Mouse (Mus musculus) liver, embryonic 11.5 days (tissue): Measurements from ENCODE around the gene Ctso. TPM values are rescaled to one million over a fixed set of nuclear protein-coding genes. Genes with fewer than 3 reads are reported as not detected.

Source experiments
- ATAC-seq: fragments of 200-750 bp; cut with Nextera tagmentation; replicated peaks from 2 replicates; pipeline ENCODE4 v1.8.0; 2017; ENCODE audit warnings: moderate number of reproducible peaks, mild to moderate bottlenecking, moderate TSS enrichment, moderate library complexity; ENCODE audit not compliant: low FRiP score
- DNase-seq: peaks from one replicate; pipeline ENCODE4 v3.0.0-alpha.2; 2017; ENCODE audit warnings: low spot score
- H3K27ac ChIP-seq: fragments of 300-500 bp; sonication (generic); 2 replicates; pipeline ENCODE4 v1.5.1; 2014; ENCODE audit warnings: mild to moderate bottlenecking, low read depth, low read length, control low read depth
- H3K27me3 ChIP-seq: fragments of 300-500 bp; sonication (generic); replicated peaks from 2 replicates; pipeline ENCODE4 v1.6.1; 2014; ENCODE audit warnings: low read length, mixed read lengths; ENCODE audit not compliant: control insufficient read depth, insufficient read depth
- H3K36me3 ChIP-seq: fragments of 300-500 bp; sonication (generic); 2 replicates; pipeline ENCODE4 v1.6.1; 2014; ENCODE audit warnings: mild to moderate bottlenecking, low read length, moderate library complexity, mixed read lengths; ENCODE audit not compliant: control insufficient read depth, insufficient read depth
- H3K4me1 ChIP-seq: fragments of 300-500 bp; sonication (generic); replicated peaks from 2 replicates; pipeline ENCODE4 v1.6.1; 2014; ENCODE audit warnings: low read length, mixed read lengths; ENCODE audit not compliant: control insufficient read depth, insufficient read depth
- H3K4me2 ChIP-seq: fragments of 300-500 bp; sonication (generic); 2 replicates; pipeline ENCODE4 v1.6.1; 2014; ENCODE audit warnings: mild to moderate bottlenecking, control low read depth, moderate library complexity
- H3K4me3 ChIP-seq: fragments of 300-500 bp; sonication (generic); 2 replicates; pipeline ENCODE4 v1.5.1; 2014; ENCODE audit warnings: low read depth, low read length, control low read depth
- H3K9ac ChIP-seq: fragments of 300-500 bp; sonication (generic); 2 replicates; pipeline ENCODE4 v1.6.1; 2014; ENCODE audit warnings: low read depth, low read length, control low read depth
- H3K9me3 ChIP-seq: fragments of 300-500 bp; sonication (generic); 2 replicates; pipeline ENCODE4 v1.6.1; 2016; ENCODE audit warnings: low read length, inconsistent platforms, mixed read lengths; ENCODE audit not compliant: control insufficient read depth
- WGBS: fragments of 180-500 bp; shearing (Covaris S2); extraction: QIAGEN DNeasy Blood & Tissue Kit; methylation state at CpG from one replicate; pipeline ENCODE4 v1.1.7; 2014; 5-methylcytosine and 5-hydroxymethylcytosine counted together
- polyA plus RNA-seq: library from polyadenylated mRNA; unstranded; fragments of >200 nt; fragmentation: Nextera tagmentation; extraction: Ambion mirVana; gene quantifications from 2 replicates; pipeline ENCODE4 v1.2.1, GENCODE M21; 2014

The Ctso gene
- polyA plus RNA-seq, 1 experiment from 2014 or later, result 6.5 TPM

DNA sequence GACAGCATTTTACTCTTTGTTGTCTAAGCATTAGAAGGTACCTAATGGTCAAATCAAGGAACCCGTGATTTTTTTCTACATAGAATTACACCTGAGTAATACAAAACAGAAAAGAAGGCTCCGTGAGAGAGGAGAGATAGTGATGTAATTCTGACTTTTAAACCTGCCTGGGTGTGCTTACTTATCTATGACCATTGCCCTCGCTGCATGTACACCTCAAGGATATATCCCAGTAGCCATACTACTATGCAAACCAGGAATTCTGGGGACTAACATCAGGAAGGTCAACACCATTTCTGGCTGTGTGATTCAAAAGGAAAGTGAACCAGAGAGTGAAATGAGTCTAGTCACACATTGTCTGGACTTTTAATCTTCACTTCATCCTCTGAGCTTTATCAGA lies 9.9 kb downstream of the Ctso start:
- no peaks in the 10 kb centered on the region for H3K36me3 ChIP-seq
- no peak overlapping the region for H3K27ac ChIP-seq
- ATAC-seq (no peak), DNase-seq (no peak)
- no peaks in the 10 kb centered on the region for H3K9me3 ChIP-seq
- 85% methylated on average over 3 of the region's 3 CpGs for WGBS
- no peaks in the 10 kb centered on the region for H3K4me1 ChIP-seq
- no peak overlapping the region for H3K4me3 ChIP-seq
- no peaks in the 10 kb centered on the region for H3K27me3 ChIP-seq
- H3K9ac ChIP-seq, result no peak overlapping the region
- no peak overlapping the region for H3K4me2 ChIP-seq

DNA sequence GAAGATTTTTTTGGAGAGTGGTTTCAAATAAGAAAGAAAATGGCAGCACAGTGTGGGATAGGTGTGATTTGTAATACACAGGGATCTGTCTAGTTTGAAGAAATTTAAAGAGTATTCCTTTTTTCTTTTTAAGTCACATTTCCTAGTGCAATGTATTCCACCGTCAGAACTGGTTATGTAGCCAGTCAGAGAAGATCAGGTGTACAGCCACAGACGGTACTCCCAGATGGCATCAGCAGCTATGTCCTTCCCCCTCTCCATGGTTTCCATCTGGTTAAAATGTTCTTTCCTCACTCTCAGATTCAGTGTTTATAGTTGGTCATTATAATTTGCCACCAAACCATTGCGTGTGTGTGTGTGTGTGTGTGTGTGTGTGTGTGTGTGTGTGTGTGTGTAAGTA lies 10.7 kb downstream of the Ctso start:
- ATAC-seq (no peak), DNase-seq (no peak)
- Histone ChIP-seq H3K36me3 (no peaks in the 10 kb centered on the region), H3K9me3 (no peaks in the 10 kb centered on the region), H3K4me3 (no peak overlapping the region), H3K27me3 (no peaks in the 10 kb centered on the region), H3K9ac (no peak overlapping the region), H3K27ac (no peak overlapping the region), H3K4me2 (no peak overlapping the region), H3K4me1 (no peaks in the 10 kb centered on the region)
- 78% methylated on average over 3 of the region's 3 CpGs for WGBS

DNA sequence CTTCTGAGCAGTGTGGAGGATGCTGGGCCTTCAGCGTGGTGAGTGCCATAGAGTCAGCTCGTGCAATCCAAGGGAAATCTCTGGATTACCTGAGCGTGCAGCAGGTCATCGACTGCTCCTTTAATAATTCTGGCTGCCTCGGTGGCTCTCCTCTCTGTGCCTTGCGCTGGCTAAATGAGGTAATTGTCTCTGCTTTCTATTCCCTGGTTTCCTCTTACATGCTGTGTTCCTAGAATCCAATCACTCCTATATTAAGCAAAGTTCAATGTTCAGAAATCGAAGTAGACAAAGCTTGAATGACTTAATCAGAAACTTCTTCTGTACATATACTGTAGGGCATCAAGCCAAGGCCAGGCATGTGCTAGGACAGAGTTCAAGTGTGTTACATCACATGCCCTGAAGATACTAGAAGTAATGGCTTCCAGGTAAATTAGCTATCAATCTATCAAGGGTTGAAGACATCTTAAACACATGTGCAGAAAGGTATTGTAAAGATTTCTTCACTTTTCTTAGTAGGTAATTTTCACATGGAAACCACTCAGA lies 12.5 kb downstream of the Ctso start:
- Histone ChIP-seq H3K27me3 (no peaks in the 10 kb centered on the region), H3K4me2 (no peak overlapping the region), H3K36me3 (no peaks in the 10 kb centered on the region), H3K4me3 (no peak overlapping the region), H3K27ac (no peak overlapping the region), H3K9ac (no peak overlapping the region), H3K9me3 (no peaks in the 10 kb centered on the region), H3K4me1 (no peaks in the 10 kb centered on the region)
- ATAC-seq, result no peak
- DNase-seq, result no peak
- WGBS, result 89% methylated on average over 7 of the region's 7 CpGs

DNA sequence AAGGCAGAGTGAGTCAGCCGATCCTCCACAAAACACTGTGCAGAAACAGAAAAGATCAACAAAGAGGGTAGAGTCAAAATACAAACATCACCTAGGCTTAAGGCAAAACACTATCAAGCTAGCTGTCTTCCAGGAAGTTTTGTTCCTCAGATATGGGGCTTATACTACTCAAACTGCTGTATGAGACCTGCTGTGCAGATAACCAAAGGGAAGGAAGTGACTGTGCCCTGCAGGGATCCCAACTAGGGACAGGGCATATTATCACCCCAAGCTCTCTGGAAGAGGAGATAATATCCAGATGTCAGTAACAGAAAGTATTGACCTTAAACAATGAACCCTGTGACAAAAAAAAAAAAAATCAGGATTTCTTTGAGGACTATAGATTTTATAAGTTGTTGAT lies 16.6 kb downstream of the Ctso start:
- Histone ChIP-seq H3K4me3 (no peak overlapping the region), H3K36me3 (no peaks in the 10 kb centered on the region), H3K4me1 (no peaks in the 10 kb centered on the region), H3K4me2 (no peak overlapping the region), H3K9me3 (no peaks in the 10 kb centered on the region), H3K27ac (no peak overlapping the region), H3K27me3 (no peaks in the 10 kb centered on the region), H3K9ac (no peak overlapping the region)
- WGBS, result 21% methylated on average over 1 of the region's 1 CpGs
- peak; percentile 62 for ATAC-seq
- DNase-seq, result no peak

DNA sequence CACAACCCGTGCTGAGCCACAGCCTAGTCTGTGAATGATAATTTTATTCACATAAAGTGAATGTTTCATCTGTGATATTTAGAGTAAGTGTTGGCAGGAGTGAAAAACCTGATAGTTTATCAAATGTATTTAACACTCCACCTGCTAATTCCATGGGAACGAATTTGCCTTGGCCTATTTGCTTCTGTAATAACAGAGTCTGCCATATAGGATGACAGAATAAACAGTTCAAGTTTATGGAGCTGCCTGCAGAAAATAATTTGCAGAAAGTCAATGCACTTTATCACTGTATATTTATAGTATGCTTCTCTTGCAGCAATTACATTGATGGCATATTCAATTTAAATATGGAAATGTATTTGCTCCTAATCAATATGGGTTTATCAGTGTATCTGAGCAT lies 19.4 kb downstream of the Ctso start:
- H3K4me3 ChIP-seq, result no peak overlapping the region
- DNase-seq (no peak), ATAC-seq (no peak)
- no peak overlapping the region for H3K27ac ChIP-seq
- H3K27me3 ChIP-seq, result no peaks in the 10 kb centered on the region
- H3K4me2 ChIP-seq, result no peak overlapping the region
- no peak overlapping the region for H3K9ac ChIP-seq
- H3K4me1 ChIP-seq, result no peaks in the 10 kb centered on the region
- no peaks in the 10 kb centered on the region for H3K9me3 ChIP-seq
- H3K36me3 ChIP-seq, result no peaks in the 10 kb centered on the region
- WGBS, result 66% methylated on average over 2 of the region's 2 CpGs

DNA sequence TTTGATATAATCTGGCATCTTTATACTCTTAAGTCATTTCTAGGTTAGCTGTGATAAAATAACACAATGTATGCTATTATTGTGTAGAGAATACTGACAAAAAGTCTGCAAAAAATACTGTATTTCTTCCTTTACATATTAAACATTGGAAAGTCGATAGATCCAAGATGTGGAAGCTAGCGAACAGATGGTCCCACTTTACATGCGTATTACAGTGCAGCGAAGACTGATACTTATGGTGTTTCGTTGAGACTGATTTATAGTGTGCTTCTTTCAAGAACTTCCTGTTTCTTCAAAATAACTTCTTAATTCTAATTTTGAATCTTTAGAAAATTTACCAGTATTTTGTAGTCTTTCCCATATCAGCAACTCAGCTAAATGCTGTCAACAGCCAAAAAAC lies 25.1 kb downstream of the Ctso start:
- no peak overlapping the region for H3K9ac ChIP-seq
- no peak for DNase-seq
- no peaks in the 10 kb centered on the region for H3K27me3 ChIP-seq
- no peak overlapping the region for H3K4me2 ChIP-seq
- no peak overlapping the region for H3K4me3 ChIP-seq
- H3K4me1 ChIP-seq, result no peaks in the 10 kb centered on the region
- H3K9me3 ChIP-seq, result no peaks in the 10 kb centered on the region
- H3K27ac ChIP-seq, result no peak overlapping the region
- no peak for ATAC-seq
- no peaks in the 10 kb centered on the region for H3K36me3 ChIP-seq
- WGBS, result 84% methylated on average over 5 of the region's 5 CpGs

DNA sequence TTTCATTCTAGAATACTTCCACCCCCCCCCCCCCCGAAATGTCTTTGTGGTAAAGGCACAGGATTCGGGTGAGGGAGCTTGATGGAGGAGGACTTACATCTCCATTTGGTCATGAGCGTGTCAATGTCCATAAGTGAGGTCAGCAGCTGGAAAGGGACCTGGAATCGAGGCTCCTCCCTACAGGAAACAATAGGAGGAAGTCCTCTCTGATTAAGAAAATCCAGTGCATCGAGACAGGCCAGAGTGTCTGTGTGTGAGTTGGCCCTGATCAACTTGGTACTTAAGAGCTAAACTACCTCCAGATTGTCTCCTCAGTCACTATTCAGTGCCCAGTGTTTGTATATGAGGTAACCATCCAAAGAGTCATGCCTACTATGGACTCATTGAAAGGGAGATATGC lies 28.9 kb downstream of the Ctso start:
- ATAC-seq (no peak), DNase-seq (no peak)
- H3K27me3 ChIP-seq, result no peaks in the 10 kb centered on the region
- no peak overlapping the region for H3K27ac ChIP-seq
- no peak overlapping the region for H3K9ac ChIP-seq
- H3K36me3 ChIP-seq, result no peaks in the 10 kb centered on the region
- H3K4me1 ChIP-seq, result no peaks in the 10 kb centered on the region
- H3K4me3 ChIP-seq, result no peak overlapping the region
- H3K9me3 ChIP-seq, result no peaks in the 10 kb centered on the region
- H3K4me2 ChIP-seq, result no peak overlapping the region
- WGBS, result 64% methylated on average over 5 of the region's 5 CpGs

DNA sequence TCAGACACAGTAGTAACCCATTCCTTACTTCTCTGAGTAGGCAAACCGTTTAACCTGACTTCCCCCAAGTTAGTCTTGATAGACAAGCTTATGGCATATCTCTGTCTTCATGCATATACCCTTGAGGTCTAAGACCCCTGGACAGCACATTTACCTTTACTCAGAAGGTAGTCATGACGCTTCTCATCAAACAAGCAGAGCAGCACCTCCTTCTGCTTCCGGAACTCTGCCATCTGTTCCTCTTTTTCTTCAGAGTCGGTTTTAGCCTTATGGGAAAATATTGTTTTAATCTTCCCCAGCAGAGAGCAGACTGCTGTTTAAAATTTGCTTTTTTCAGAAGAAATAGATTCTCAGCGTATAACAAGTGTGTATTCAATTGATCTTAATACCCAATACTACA lies 31.4 kb downstream of the Ctso start:
- Histone ChIP-seq H3K4me3 (no peak overlapping the region), H3K4me1 (no peaks in the 10 kb centered on the region), H3K36me3 (no peaks in the 10 kb centered on the region), H3K9ac (no peak overlapping the region), H3K27ac (no peak overlapping the region), H3K9me3 (no peaks in the 10 kb centered on the region), H3K27me3 (no peaks in the 10 kb centered on the region), H3K4me2 (no peak overlapping the region)
- no peak for DNase-seq
- no peak for ATAC-seq
- 61% methylated on average over 5 of the region's 5 CpGs for WGBS

DNA sequence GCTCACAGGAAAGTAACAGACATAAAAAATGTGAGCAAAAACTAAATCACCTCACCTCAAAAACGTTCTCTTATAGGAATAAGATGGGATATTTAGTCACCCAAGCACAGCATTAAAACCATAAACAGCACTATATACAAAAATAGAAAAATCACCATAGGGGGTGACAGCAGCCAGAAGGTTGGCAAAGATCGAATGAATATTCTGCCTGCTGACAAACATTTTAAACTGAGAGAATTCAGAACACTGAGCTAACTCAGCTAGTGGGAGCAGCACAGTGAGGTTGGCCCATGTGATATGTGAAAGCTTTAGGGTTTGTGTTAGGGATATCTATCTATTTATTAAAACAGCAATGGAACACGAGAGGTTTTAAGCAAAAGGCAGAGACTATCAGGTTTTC lies 32.2 kb downstream of the Ctso start:
- DNase-seq (no peak), ATAC-seq (no peak)
- Histone ChIP-seq H3K9me3 (no peaks in the 10 kb centered on the region), H3K9ac (no peak overlapping the region), H3K4me1 (no peaks in the 10 kb centered on the region), H3K4me3 (no peak overlapping the region), H3K27ac (no peak overlapping the region), H3K27me3 (no peaks in the 10 kb centered on the region), H3K36me3 (no peaks in the 10 kb centered on the region), H3K4me2 (no peak overlapping the region)
- 65% methylated on average over 3 of the region's 3 CpGs for WGBS
